Mouse (Mus musculus): ENCODE results near the gene Zscan4d. TPM values are rescaled to one million over a fixed set of nuclear protein-coding genes. Genes with fewer than 3 reads are reported as not detected.

Gene Zscan4d
- total RNA-seq (2023): not detected

GRCm38 (mm10) chr7:11166059-11166458 lies at the start of gene Zscan4d:
Gene Zscan4d, minus strand, starts transcription at chr7:11166159.

Other genes with a start within 250 kb of the Zscan4d start
- not detected for gene Zscan4c, start 160.4 kb downstream of the Zscan4d start, total RNA-seq (2023)
- gene Zscan4-ps1, start 96.5 kb downstream of the Zscan4d start, total RNA-seq (2023): not detected
- gene Zscan4e, start 144.5 kb upstream of the Zscan4d start, total RNA-seq (2023): not detected
- gene Zscan4f, start 231.8 kb upstream of the Zscan4d start, total RNA-seq (2023): not detected

Measured in T-cell, adult 66 days (primary cell).